Mouse (Mus musculus) megakaryocyte progenitor cell, adult 5-6 weeks (primary cell): ENCODE results near the gene Cracr2b. TPM values are rescaled to one million over a fixed set of nuclear protein-coding genes. Genes with fewer than 3 reads are reported as not detected.

Source experiments
- ATAC-seq: replicated peaks from 2 replicates; pipeline ENCODE4 v1.8.0; 2016; ENCODE audit warnings: mild to moderate bottlenecking, moderate TSS enrichment, inconsistent platforms; ENCODE audit not compliant: poor library complexity
- total RNA-seq, 2 experiments: library from RNA; stranded (forward) in 1 of 2; stranded (reverse) in 1 of 2; fragments of 157-497, 149-512 nt in 1 of 2; fragments of 200-1000 nt in 1 of 2; gene quantifications; 2 replicates each; pipeline versions ENCODE4 v1.2.3 to v1.2.4; 2015 to 2017

Cracr2b gene
- total RNA-seq, 2 experiments from 2014 or later = 8.9 to 16.6 TPM

DNA sequence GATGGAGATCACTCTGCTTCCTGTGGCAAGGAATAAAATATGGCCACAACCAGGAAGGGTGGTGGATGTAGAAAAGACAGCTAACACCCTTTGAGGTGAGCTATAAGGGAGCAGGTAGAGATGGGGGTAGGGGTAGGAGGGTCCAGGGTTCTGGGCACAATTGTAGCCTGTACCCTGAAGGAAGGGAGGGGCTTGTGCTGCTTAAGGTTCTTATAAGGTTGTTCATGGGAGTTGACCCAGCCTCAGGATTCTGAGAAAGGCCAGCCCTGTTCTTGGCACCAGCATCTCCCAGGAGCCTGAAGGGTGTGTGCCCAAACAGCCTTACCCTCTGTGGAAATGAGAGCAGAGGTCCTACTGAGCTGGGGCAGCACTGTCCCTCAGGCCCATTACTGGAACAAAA lies 9.0 kb upstream of the Cracr2b start:
- no peak for ATAC-seq

DNA sequence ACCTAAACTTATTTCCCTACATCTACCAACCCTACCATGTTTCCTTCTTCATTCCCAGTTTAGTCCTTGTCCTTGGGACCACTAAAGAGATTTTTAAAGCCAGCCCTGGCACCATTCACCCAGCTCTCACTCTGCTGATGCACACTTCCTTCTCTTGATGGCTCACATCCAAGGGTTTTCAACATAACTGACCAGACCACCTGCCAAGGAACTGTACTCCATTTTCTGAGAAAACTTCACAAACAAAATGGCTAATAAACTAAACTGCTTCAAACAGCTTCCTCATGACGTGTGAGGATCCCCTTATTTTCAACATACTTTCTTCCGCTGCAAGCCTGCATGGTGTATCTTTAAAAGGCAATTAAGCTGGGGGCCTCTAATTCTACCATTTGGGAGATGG lies 7.3 kb upstream of the Cracr2b start:
- ATAC-seq = no peak

DNA sequence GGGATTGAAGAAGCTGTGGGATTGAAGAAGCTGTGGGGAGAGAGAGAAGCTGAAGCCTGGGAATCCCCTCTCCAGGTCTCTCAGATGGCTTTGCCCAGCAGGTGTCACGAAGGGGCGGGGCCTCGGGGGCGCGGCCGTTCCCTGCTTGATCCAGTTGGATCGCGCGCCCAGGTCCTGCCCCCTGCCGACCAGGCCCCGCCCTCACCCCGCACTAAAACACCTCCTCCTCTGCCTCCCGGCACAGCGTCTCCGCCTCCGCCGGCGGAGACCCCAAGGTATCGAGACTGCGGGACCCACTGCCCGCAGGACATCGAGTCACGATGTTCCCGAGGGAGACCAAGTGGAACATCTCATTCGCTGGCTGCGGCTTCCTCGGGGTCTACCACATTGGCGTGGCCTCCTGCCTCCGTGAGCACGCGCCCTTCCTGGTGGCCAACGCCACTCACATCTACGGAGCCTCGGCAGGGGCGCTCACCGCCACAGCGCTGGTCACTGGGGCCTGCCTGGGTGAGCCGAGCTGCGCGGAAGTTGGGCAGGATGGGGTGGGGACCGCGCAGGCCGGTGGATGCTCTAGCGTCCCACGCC lies 5.8 kb upstream of the Cracr2b start, which contains the start of gene Pnpla2:
Gene Pnpla2, plus strand, starts transcription at position 232 of the 585 bp plus-strand sequence.
- peak; percentile 74 for ATAC-seq

DNA sequence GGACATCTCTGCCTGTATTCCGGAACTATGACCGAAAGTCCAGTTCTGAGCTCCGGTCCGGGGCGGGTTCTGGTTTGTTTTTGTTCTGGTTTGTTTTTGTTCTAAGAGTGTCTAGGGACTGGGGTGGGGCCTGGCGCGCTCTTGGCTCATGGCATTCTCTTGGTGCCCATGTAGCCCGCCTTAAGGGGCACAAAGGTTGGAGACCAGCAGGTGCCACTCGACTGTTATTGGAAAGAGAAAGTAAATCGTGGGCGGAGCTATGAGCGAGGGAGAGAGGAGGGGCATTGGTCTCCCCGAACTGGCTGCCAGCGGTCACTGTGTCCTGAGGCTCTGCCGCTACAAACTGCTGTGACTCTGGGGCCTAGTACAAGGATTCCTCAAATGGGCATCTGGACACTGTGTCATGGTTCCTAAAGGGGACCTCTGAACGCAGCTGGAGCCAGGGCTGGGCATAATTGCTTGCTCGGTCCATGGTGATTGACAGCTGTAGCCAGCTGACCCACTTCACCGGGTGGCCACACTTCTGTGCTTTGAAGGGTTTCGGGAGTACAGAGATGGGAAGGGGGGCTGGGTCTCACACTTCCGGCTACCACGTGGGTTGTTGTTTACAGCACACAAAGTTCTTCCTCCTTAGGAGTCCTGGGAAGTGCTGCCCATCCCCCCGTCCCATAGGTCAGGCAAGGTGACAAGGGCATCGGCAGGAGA lies 5.1 kb upstream of the Cracr2b start:
- ATAC-seq = peak; percentile 36

DNA sequence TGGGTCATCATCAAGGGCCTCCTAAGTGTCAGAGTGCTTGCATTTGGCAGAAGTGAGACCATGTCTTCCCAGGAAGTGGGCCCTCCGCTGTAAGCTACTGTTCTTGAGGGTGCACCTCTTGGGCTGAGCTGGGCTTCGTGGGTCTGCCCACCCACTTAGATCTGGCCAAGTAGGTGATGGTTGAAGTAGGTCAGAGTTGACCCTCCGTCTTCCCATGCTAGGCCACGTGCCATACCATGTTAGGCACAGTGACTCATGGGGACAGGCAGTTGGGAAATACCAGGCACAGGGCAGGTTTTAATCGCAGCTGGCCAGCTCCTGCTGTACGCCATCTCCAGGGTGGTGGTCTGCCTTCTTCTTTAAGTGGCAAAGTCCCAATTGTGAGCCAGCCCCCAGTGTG lies 4.2 kb upstream of the Cracr2b start:
- ATAC-seq = no peak

DNA sequence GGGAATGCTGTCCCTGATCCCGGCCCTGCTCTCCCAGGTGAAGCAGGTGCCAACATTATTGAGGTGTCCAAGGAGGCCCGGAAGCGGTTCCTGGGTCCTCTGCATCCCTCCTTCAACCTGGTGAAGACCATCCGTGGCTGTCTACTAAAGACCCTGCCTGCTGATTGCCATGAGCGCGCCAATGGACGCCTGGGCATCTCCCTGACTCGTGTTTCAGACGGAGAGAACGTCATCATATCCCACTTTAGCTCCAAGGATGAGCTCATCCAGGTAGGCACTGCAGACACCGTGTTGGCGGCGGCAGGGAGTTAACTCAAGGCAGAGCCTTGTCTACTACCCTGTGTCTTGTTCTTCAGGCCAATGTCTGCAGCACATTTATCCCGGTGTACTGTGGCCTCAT lies 3.7 kb upstream of the Cracr2b start:
- no peak for ATAC-seq

DNA sequence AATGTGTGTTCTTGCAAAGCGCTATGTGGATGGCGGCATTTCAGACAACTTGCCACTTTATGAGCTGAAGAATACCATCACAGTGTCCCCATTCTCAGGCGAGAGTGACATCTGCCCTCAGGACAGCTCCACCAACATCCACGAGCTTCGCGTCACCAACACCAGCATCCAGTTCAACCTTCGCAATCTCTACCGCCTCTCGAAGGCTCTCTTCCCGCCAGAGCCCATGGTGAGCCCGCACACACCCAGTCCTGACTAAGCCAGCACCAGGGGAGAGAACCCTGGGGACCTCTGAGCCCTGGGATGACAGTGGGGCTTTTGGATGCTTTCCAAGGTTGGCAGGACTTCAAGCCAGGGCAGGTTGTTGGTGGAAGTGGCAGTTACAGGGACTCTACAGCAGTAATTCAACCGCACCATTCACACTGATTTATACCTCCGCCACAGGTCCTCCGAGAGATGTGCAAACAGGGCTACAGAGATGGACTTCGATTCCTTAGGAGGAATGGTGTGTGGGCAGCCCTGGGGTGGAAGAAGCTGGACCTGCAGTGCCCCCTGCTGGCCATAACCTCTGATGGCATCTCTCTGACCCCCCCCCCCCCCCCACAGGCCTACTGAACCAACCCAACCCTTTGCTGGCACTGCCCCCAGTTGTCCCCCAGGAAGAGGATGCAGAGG lies 2.8 kb upstream of the Cracr2b start:
- peak; percentile 12; the same call in 1 of the 2 replicates for ATAC-seq

DNA sequence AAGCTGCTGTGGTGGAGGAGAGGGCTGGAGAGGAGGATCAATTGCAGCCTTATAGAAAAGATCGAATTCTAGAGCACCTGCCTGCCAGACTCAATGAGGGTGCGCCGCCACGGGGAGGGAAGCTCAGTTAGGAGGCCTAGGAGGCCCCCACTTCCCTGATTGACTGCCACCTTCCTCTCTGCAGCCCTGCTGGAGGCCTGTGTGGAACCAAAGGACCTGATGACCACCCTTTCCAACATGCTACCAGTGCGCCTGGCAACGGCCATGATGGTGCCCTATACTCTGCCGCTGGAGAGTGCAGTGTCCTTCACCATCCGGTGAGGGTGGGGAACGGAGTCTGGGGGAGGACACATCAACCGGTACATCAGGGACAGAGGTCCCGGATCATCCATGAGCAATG lies 2.2 kb upstream of the Cracr2b start:
- ATAC-seq = no peak

DNA sequence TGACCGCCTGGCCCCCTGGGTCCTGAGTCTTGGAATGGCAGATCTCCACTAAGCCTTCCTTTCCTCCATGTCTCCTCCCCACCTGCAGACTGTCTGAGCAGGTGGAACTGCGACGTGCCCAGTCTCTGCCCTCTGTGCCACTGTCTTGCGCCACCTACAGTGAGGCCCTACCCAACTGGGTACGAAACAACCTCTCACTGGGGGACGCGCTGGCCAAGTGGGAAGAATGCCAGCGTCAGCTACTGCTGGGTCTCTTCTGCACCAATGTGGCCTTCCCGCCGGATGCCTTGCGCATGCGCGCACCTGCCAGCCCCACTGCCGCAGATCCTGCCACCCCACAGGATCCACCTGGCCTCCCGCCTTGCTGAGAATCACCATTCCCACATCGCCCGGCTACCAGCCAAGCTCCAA lies 1.6 kb upstream of the Cracr2b start:
- ATAC-seq = no peak

DNA sequence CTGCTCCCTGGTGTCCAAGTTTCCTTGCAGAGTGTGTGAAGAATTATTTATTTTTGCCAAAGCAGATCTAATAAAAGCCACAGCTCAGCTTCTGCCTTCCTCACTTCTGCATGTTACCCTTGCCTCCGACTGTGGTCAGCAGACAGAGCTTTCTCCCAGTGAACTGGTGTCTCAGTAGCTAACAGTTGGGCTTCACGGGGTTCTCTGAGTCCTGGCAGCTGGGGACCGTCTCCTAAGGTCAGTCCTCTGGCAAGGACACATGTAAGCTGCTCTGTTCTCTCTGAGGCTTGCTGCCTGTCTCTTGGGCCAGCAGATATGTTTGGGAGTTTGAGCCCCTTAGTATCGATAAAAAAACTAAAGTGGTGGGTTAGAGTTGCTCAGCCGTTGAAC lies 898 bp upstream of the Cracr2b start:
- ATAC-seq = no peak

DNA sequence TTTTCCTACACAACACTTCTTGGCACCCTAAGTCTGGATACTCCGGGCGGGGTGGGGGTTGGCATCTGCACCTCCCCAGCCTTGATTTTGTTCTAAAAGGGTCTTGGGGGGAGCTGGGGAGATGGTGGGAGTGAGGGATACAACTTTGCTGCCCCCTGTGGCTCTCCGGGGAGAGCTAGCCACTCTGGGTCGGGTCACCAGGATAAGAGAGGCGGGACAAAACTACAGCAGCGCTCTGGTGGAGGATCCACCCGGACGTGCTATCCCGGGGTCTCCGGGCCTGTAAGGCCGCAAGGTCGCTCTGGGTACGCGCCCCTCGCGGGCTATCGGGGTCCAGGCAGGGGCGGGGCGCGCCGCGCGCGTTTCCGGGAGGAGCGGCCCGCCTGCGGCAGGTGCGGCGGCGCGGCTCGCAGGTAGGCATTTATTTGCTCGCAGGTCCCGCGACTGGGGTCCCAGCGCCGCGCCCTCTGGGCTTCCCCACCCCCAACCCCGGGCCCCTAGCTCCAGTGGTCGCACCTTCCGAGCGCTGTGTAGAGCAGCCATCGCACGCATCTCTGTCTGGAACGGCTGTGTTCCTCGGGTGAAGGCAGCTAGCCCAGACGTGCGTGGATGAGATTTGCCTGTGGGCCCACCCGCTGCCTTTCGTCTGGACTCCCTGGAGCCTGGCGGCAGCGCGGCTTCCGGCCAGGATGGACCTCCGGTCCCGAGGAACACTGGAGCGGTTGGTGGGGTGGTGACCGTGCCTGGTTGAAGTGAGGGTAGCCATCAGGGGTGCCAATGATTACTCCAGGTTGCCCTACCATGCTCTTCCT lies 833 bp downstream of the Cracr2b start:
- 0 out of 2 replicates have a peak, but pooled peaks have one; percentile 11 for ATAC-seq

DNA sequence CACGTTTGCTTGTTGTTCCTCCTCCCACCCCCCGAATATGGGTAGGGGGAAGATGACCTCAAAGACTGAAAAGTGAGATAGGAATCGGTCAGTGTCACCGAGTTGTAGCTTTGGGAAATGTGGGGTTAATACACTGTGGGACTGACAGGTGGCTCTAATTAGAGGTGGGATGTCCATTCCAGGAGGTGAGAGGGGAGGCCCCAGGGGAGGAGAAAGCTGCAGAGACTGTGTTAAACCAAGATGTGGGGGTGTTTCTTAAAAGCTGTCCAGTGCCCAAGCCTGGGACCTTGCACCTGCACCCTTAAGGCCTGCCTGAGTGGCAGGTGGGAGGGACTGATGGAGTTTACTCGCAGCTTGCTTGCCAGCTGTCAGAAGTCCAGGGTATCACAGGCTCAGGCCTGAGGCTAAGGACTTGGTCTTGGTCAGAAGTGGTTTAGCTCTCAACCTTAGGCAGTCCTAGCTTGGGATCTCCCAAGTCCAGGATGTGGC lies 1.5 kb downstream of the Cracr2b start:
- ATAC-seq = no peak

DNA sequence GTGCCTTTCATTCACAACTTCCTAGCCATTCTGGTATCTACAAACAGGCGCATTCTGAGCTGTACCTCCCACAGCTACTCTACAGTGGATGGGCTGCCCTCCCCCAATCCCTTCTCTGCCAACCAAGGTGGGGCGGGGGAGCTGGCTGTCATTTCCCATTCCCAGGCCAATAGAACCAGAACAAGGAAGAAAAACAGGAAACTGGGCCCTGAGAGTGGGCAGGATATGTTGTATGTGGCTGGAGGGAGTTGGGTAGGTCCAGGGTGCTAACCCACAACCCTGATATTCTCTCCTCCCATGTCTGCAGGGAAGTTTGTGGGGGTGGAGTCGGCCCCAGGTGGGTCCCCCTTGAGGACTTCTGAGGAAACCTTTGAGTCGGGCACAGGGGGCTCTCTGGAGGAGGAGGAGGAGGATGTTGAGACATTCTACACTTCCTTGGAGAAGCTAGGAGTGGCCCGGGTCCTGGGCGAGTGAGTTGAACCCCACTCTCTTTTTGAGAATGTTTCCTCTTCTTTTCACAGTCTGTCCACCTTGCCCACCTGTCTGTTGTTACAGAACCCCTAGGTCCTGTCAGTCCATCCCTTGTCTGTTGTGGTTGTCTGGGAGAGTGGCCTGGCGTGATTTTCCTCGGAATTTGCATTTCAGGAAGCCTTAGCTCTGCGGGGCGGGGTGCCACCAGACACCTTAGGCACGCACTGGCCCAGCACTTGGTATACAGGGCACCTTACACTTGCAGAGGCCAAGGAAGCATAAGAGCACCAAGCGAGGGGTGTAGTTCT lies 3.1 kb downstream of the Cracr2b start:
- no peak for ATAC-seq

DNA sequence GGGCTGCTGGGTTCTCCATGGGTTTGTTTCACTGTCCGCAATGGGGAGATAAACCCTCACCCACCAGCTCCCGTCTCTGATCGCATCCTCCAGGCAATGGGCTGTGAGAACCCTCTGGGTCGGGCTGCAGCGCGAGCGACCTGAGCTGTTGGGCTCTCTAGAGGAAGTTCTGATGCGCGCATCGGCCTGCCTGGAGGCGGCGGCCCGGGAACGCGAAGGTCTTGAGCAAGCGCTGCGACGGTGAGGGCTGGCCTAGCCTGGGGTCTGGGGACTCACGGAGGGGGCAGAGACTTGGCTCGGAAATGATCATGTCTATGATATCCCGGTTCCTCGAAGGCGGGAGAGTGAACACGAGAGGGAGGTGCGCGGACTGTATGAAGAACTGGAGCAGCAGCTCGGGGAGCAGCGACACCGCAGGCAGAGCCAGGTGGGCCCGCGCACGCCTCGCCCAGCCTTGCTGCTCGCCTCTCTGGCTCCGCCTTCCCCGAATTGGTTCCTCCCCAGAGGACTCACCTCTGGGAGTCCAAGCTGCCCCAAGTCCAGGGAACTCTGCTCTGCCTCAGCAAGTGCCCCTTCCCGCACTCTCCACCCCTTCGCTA lies 3.8 kb downstream of the Cracr2b start:
- no peak for ATAC-seq

DNA sequence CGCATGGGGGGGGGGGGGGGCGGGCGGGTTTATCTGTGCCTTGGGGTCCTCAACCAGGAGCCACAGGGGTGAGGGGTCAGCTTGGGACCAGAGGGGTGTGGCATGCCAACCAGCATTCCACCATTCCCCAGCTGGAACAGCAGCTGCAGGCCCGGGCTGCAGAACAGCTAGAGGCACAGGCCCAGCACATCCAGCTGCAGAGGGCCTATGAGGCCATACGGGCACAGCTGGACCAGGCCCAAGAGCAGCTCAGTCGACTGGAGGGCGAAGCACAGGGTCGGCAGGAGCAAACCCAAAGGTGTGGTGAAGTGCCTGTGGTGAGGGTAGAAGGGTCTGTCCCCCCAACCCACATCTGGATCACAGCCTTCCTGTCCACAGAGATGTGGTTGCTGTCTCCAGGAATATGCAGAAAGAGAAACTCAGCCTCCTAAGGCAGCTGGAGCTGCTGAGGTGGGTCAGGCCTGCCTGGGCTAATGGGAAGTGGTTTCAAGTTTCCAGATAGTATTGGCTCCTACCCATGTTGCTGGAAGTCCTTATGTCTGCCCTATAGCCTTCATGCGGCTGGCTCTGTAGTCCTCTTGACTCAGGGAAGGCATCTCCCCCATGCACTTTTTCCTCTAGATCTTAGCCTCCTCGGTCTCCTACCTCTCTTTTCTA lies 4.6 kb downstream of the Cracr2b start:
- ATAC-seq = no peak

DNA sequence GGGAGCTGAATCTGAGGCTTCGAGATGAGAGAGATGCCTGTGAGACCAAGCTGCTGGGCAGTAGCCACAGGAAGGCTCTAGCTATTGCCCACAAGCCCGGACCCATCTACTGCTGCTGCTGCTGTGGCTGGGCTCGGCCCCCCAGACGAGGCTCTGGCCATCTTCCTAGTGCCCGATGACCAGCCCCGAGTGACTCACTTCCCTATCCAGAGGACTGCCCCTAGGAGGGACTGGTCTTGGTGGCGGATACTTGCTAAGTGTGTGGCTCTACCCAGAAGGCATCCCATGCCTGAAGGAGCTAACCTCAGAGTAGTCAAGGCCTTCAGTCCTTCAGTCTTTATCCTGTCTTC lies 5.1 kb downstream of the Cracr2b start:
- ATAC-seq = no peak

DNA sequence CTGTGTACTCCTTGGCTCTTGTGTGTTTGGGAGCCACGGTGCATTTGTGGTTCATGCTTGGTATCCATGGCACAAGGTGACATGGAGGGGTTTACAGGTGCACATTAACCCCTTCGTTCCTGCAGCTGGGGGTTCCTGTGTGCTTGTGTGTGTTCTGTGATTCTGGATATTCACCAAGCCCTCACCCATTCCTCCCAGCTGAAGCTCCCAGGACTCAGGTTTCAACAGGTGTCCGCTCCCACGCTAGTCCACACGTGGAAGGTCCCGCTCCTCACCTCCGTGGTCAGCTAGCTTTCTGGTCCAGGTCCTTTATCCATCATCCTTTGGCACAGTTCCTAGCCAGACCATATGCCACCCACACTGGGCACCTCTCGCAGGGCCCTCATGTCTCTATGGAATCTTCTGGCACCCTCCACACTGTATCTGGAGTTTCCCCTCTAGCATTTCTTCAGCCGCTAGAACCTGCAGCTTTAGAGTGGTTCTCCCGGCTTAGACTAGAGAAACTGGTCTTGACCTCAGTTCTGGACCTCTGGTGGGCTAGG lies 5.8 kb downstream of the Cracr2b start:
- no peak for ATAC-seq

DNA sequence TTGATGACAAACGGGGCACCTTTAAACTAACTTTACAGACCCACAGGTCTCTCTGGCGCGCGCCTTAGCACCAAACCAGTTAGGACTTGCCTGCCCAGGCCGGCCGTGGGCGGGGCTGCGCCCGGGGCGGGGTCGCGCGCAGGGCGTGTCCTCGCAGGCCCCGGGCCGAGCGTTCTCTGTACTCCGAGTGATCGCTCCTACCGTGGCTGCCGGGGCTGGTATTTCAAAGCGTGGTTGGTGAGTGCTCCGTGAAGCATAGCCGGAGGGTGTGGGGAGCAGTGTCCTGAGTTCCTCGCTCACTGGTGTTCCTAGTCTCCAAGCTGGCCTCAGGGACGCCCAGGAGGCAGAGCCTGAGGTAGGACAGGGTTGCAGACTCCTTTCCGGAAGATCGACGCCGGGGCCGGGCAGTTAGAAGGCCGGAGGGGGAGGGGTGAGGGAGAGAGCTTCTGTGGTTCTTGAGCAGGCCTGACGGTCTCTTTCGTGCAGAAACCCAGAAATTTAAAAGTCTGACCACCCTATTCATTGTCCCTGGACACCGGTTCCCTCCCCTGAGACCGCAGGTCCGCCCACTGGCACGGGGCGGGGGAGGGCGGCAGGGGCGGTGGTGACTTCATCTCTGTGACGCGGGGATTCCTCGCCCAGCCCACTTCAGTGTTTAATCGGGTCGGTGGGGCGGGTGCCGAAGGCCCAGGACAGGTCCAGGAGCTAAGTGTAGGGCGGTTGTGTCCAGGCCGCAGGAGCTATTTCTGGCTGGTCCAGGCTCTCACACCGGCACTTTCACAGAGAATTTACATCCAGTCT lies 6.5 kb downstream of the Cracr2b start, which contains the start of gene Cd151:
Gene Cd151, plus strand, starts transcription at position 163 of the 801 bp plus-strand sequence.
- ATAC-seq = peak; percentile 56
